Mouse (Mus musculus) ES-CJ7 (cell line): ENCODE data around the gene Pthlh.
A peak's percentile ranks its signal among the peaks of the same experiment; 100 is the strongest.
"Not testable (repeated sequence)": the region's sequence is repeated elsewhere in the genome, so short reads cannot be mapped to it uniquely, and the experiment has no call there.

Experiments used
- DNase-seq: peaks from one replicate; pipeline ENCODE4 v3.0.0; 2011; ENCODE audit warnings: low read depth, low spot score

Pthlh gene

DNA sequence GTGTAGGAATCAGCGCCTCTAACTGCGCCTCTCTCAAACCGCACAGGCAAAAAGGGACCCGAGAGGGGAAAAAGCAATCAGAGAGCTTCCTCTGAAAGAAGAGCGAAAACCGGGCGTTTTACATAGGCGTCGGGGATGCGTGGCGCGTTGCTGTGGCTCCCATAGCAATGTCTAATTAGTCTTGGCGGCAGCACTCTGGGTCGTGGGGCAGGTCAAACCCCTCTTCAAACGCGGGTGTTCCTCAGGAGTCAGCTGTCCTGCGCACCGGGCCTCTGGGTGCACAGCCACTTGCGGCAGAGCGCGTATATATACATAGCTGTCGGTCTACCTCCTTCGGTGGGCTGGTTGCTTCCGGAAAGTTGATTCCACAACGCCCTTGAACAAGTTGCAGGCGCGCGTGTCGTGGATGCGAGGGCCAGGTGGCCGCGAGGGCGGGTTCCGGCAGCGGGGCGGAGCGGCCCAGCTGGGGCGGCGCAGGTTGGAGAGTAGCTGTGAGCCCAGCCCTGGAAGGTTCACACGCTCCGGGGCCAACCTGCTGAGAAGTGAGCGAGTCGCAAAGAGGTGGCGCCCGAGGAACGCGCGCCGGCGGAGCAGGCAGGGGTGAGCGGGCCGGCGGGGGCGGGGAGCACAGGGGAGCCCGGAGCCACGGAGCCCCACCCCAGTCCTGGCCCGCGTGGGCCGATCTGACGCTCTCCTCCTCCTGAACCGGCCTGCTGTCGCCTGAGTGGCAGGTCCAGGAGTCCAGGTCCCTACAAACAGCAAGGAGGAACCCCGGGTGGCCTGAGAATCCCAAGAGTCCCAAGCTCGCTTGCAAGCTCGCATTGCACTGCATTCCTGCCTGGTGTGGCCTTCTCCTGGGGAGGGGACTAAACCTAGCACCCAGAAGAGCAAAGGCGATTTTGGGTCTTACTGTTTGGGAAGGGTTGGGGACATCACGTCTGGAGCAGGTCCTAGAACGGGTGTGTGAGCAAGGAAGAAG lies at the start of gene Pthlh:
Gene Pthlh, minus strand, starts transcription at position 597 of the 979 bp plus-strand sequence.
- DNase-seq, result peak; percentile 65

DNA sequence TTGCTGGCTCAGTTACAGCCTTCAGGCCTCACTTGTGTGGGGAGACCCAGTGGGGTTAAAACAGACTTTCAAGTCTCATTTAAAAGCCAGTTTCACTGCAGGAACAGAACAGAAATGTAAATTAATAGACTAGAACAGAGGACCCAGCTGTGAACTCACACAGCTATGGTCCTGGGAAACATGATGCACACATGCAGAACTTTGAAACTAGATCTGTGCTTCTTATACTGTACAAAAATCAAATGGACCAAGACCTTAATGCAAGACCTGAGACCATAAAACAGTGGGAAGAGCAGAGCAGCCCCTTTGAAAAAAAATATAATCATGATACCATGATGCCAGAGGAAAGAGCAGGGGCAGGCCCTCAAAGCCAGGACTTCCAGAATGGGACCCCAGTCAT lies 49.3 kb upstream of the Pthlh start:
- DNase-seq, result no peak

DNA sequence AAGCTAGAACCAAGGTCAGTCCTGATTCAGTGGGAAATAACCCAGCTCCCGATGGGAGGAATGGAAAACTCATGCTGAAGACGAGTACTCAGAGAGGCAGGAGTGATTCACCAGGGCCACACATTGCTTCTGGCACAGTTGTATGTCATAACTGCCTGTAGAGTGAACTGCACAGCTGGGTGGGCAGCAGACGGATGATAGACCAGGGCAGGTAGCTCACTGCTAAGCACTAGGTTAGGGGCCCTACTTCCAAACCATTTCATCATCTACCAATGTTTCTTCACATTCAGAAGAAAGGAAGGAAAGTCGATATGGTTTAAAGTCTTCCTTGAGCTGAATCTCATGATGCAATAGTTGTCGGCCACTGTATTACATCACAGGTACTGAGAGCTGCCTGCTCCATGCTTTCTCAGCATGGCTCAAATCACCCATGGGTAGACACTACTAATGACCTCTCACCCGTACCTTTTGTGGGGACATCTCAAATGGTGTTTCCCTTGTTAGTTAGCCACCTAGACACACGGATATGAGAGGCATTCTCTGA lies 46.5 kb upstream of the Pthlh start:
- no peak for DNase-seq

DNA sequence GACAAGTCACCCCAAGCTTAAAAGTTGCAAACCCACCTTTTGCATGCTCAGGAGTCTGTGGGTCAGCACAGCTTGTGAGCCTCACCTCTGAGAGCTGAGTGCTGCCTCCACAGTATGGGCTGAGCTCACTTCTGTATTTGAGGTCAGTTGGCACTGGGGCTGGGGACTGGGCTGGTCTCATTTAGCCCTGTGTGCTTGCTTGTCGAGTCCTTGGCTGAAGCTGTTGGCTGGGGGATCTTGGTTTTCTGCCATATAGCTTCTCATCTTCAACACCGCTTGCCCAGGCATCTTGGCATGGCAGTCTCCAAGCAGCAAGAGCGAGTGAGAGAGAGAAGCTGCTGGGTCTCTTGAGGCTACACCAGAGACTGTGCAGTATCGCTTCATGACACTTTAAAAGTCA lies 46.1 kb upstream of the Pthlh start:
- no peak for DNase-seq

DNA sequence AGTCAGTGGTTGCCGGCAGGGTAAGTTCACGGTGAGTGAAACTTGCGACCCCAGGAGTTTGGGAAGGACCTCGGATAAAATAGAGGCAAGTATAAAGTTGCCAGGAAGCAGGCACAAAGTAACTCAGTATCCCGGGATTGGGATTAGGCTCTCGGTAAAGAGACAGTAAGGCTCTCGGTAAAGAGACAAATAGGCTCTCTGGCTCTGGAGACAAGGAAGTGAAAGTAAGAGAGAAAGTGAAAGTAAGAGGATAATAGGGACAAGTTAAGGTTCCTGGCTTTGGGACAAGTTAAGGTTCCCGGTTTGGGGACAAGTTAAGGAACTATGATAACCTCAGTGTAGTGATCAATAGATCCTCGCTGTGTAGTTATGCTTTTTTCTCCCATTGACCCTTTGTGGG lies 40.3 kb upstream of the Pthlh start:
- not testable (repeated sequence) for DNase-seq

DNA sequence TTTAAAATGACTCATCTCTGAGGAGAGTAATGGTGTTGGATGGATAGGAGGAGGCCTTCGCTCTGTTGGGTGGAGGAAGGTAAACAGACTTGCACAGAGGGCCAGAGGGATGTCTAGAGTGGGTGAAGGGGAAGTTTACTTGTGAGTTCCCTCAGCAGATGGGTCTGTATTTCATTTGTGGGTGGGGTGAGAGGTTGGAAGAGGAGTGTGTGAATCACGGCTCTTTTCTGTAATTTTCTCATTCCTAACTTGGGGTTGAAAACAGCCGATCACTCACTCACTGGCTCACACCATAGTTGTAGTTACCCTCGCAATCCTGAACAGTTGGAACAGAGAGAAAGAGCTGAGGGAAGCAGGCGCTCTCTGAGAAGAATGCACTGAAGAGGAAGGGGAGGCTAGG lies 35.6 kb upstream of the Pthlh start:
- no peak for DNase-seq

DNA sequence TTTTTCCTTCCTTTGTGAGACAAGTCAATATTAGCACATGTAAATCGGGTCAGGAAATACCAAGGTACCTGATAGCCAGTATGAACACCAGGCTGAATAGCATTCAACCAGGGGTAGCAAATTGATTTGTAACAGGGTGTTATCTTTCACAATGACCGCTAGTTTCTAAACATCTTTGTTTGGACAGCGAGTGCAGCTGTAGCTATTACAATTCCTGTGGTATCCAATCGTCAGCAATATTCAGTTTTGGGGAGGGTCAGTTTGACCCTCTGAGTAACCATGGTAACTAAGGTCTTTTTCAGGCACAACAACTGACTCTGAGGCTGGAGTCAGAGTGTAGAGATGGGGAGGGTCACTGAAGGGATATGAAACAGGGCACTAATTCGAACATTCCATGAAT lies 15.3 kb upstream of the Pthlh start:
- no peak for DNase-seq

DNA sequence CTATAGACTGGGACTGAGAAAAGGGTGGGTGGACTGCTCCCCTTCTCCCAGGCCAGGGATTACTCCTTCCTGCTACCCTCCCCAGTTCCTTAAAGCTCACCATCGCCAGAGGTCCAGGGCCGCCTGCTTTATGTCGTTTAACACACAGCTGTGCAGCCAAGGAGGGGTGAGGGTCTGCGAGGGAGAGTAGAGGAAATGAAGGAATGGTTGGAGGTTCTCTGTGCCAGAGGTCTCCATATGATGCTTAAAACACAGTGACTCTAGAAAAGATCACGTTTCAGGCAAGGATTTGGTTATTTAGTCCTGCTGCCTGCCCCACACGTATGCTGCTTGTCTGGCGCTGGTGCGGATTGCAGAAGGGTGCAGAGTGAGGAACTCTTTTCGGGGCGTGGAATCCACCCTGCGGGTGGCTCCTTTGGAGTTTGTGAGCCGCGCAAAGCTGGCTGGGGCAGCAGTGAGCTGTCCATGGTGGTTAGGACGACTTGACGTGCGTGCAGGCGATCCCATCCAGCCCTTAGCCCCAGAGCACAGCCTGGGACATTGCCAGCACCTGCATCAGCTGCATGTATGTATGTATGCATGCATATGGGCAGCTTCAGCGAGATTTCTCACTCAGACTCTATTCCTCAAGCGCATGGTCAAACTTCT lies 4.3 kb upstream of the Pthlh start:
- DNase-seq, result peak; percentile 78

DNA sequence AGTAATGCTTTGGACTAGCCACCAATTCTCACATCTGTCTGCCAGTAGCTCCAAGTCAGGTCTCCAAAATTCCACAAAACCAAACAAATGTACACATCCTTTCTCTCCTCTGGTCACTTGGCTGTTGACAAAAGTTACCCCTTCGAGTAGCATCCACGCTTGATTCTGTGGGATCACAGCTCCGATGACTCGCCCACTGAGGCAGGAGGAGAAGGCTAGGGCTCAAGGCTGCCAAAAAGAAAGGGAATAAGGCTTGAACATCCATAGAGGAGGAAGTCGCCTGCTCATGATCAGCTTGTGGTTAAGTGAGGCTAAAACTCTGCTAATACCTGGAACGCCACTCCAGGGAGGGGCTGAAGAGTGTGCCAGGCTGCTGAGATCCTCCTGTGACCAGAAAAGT lies 2.5 kb upstream of the Pthlh start:
- no peak for DNase-seq

DNA sequence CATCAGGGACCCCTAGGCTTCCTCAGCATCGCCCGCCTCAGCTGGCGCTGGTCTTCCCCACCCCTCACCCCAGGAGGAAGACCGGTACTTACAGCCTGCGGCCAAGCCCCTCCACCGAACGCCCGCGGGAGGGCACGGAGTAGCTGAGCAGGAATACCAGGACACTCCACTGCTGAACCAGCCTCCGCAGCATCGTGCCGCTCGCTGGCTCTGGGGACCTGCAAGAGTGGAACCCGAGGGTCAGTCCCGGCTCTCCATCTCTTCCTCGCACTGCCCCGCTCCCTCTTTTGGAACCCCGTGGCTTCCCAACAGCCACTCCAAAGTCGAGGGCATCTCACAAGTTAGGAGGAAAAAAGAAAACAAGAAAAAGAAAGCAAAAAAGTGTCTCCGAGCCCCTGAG lies 805 bp downstream of the Pthlh start:
- peak; percentile 35 for DNase-seq

DNA sequence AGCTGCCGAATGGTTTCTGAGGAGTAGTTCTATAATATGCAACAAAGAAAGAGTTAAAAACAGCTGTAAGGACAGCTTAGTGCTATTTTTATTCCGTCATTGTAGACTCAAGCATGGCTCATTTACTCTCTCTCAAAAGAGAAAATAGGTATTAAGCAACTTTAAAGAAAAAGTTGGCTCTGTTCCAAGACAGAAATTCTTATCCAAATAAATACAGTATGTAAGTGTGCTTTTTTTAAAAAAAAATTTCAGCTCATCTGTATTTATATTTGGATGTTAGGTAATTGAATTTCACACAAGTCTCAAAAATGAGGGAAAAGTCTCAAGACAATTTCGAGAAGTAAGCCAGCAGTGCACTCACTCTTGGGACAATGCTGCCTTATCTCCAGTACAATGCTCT lies 2.4 kb downstream of the Pthlh start:
- no peak for DNase-seq

DNA sequence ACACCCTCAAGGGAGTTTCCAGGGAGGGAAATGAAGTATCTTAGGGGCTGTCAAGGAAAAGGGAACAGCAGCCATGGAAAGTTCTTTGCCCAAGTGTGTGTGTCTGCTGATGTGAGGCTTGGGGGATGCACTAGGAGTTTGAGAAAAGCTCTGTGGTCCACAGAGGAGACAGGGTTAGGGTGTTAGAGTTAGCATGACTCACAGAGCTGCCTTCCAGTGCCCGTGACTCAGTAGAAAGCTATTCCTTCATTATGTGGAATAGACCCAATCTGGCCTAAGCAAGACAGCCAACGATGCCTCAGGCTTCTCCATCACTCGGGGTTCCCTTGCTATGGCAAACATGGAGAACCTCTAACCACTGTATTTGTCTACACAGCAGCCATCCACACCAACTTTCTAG lies 3.2 kb downstream of the Pthlh start:
- DNase-seq, result no peak

DNA sequence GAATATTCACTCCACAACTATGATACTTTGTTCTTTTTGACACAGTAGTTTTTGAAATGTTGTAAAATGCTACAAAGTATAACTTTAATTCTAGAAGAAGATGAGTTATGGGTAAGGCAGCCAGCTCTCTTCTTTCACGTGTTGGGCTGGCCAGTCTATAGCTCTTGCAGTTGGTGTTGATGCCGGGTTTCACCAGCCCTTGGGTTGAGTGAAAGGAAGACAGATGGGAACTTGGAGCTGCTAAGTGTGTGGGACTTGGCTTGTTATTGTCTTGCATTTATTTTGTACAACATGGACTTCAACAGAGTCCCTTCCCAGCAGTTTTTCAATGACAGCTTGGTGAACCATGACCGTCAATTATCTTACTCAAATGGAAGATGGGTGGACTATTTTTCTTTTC lies 16.2 kb downstream of the Pthlh start:
- DNase-seq, result no peak

DNA sequence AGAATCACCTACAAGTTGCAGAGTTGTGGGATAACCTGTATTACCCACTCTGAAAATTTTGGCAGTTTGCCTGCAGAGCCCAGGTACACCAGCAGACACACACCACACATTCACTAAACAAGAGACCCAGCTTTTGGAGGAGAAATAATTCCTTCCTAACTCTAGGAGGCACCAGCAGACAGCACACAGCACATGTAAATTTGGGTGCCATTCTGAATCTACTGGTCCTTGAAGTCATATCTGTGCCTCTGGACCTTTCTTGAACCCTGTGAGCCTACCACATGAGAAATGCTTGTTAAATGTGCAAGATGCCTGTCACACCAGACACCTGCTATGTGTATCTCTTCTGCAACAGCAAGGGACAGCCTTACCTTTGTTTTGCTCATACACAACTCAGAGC lies 19.7 kb downstream of the Pthlh start:
- DNase-seq, result no peak

DNA sequence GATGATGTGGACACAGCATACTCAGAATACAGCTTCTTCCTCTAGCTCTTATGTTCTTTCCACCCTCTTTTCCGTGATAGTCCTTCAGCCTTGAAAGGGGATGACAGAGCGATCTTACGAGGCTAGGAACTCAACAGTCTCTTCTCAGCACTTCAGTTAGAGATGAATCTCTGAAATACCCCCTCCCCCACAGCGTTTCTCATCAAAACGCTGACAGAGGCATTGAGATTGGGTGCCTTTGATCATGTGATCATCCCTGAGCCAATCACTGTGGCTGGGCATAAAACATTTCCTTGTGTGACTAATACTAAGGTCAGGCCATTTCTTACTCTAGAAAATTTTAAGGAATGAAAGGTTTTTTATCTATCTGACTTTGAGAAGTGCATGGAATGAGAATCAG lies 20.3 kb downstream of the Pthlh start:
- DNase-seq, result no peak

DNA sequence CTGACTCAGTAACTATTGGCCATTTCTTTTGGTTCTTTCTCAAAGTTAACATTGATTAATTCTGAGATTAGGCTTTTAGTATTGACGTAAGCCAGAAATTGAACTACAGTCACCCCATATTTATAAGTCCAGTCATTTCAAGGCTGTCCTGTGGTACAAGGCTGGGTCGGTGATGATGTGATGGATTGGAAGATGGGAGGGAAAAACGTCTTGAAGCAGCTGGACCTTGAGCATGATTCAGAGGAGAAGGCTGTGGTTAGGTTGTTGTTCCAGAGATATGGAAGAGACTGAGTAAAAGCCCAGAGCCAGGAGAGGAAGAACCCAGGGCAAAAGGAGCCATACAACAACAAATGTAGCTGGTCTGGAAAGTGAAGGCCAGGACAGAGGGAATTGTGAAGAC lies 22.4 kb downstream of the Pthlh start:
- DNase-seq, result no peak

DNA sequence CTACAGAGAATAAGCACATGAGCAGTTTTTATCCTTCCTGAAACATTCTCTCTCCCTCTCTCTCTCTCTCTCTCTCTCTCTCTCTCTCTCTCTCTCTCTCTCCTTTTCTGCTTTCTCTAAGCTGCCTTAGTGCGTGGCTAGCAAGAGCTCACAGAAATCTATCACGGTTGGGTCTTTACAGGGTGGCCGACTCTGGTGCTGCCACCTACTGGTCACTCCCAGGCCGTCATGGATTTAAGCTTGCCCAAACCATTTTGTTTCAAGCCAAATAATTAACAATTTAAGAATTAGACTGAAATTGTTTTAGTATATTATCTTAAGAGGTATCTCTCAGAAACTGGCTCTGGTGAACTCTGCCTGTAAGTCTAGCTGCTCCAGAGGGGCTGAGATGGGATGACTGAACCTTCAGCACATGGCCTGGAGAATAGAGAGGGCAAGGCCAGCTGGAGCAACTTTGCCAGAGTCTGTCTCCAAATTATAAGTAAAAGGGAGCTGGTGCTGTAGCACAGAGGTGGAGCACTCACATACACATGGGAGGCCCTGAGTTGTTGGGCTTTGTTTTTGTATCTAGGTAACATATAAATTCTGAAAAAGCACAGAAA lies 23.7 kb downstream of the Pthlh start:
- DNase-seq, result peak; percentile 66

DNA sequence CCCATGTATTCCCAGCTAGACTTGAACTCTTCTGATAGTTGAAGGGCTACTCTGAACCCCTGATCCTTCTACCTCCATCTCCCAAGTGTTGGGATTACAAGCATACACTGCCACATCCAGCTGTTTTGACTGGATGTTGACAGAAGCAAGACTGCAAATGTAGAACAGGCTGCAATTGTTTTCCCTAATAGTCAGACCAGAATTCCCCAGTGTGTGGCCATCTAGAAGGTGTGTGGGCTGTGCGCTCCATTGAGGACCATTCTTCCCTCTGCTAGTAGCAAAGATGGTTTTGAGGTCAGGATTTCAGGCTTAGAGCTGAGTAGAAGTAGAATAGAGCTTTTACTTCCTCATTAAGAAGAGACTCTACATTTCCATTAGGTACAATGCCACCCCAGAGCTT lies 37.3 kb downstream of the Pthlh start:
- DNase-seq, result no peak

DNA sequence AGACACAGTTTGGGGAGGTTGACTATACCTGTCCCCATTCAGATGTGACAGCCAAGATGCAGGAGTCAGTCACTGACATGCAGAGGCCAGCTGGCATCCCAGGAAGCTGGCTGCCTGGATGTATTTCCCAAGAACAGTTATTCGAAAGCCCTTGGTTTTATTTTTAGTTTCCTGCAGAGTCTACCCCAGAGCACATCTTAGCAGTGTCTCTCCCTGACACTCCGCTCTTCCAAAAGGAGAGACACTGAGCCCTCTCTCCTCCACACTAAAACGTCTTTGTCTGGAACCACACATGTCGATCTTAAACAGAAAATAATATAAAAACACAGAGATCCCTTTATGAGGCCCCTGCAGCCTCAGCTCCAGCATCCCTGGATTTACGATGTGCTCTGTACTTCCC lies 44.9 kb downstream of the Pthlh start:
- no peak for DNase-seq

DNA sequence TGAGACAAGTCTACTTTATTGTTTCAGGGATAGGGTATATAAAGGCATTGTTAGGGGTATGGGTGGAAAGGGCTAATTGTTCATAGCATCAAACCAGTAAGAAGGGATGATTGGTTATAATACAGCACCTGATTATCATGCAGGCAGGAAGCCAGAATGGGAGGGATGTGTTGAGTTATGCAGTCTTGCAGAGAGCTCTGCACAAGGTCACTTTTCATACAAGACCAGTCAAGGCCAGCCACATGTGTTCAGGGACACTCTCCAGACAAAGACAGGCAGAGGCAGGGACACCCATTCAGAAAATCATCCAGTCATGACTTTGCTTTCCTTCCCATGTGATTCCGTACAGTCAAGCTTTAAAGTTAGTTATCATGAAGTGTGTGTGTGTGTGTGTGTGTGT lies 47.8 kb downstream of the Pthlh start:
- no peak for DNase-seq

DNA sequence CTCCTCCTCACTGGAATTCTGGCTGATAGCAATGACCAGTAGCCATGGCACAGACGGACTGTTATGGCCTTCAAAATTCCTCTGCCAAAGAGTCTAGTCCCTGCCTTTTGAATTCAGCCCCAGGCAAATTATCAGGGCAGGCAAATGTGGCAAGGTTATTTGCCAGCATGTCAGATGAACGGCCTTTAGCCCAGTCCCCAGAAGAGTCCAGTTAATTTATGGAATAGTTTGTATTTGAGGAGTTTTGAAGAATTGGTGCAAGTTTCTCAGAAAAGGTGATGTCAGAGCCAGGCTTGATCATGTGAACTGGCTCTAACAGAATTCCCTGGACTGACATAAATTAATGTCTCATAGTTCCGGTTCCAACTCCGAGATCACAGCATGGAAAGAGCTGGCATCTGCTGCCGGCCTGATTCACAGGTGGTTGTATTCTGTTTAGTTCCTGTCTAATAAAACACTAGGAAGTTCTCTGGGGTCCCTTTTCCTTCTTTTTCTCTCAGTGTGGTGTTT lies 56.1 kb downstream of the Pthlh start:
- DNase-seq, result no peak
